Mouse (Mus musculus): ENCODE data around the gene Gm2564. TPM values are rescaled to one million over a fixed set of nuclear protein-coding genes. Genes with fewer than 3 reads are reported as not detected.
"Not testable (repeated sequence)": the region's sequence is repeated elsewhere in the genome, so short reads cannot be mapped to it uniquely, and the experiment has no call there.

Gm2564 gene
- 0.66 and 1.4 TPM in 2 replicates for polyA plus RNA-seq (2015; fragmentation: Nextera tagmentation; extraction: Ambion mirVana)

DNA sequence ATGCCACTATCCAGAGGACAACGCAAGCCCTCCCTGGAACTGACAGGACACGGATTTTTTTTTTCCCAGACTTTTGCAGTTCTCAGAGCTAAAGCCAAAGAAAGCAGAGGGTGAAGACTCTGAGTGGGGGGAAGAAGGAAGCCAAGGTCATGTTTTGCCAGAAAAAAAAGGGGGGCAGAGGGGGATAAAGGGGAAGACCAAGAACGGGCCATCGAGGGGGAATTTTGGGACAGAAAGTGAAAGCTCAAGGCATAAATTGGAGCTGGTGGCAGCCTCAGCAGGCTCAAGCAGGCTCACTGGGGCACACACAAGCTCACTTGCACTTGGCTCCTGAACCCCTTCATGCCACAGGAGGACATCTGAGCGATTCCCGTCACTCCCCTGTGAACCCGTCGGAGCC lies at the start of gene Gm2564:
Gene Gm2564, plus strand, starts transcription at position 301 of the 400 bp plus-strand sequence.
- H3K9ac ChIP-seq (ENCODE audit: low read depth, low read length); H3K4me2 ChIP-seq (replicated peaks; ENCODE audit: low read depth); H3K4me1 ChIP-seq (replicated peaks; ENCODE audit: control insufficient read depth, insufficient read depth, low read length); H3K36me3 ChIP-seq (ENCODE audit: control insufficient read depth, insufficient read depth); H3K27ac ChIP-seq (ENCODE audit: low read depth, low read length); H3K27me3 ChIP-seq (replicated peaks; ENCODE audit: control insufficient read depth, insufficient read depth, low read length); ATAC-seq; H3K4me3 ChIP-seq (ENCODE audit: low read depth, low read length); H3K9me3 ChIP-seq (ENCODE audit: control insufficient read depth): not testable (repeated sequence)
- WGBS, result no CpG with 5 or more reads among the region's 8 CpGs

- not testable (repeated sequence) for H3K27me3 ChIP-seq (replicated peaks; ENCODE audit: control insufficient read depth, insufficient read depth, low read length); H3K4me1 ChIP-seq (replicated peaks; ENCODE audit: control insufficient read depth, insufficient read depth, low read length); H3K9me3 ChIP-seq (ENCODE audit: control insufficient read depth); H3K36me3 ChIP-seq (ENCODE audit: control insufficient read depth, insufficient read depth); H3K4me2 ChIP-seq (replicated peaks; ENCODE audit: low read depth); H3K27ac ChIP-seq (ENCODE audit: low read depth, low read length); ATAC-seq; H3K9ac ChIP-seq (ENCODE audit: low read depth, low read length); H3K4me3 ChIP-seq (ENCODE audit: low read depth, low read length)
- no CpG with 5 or more reads among the region's 5 CpGs for WGBS
Measured at GRCm38 (mm10) chr4:42611895-42612294, 17.6 kb upstream of the Gm2564 start, which contains the start of gene Gm10591. TSS of gene Gm10591 (plus strand) at chr4:42612195.

DNA sequence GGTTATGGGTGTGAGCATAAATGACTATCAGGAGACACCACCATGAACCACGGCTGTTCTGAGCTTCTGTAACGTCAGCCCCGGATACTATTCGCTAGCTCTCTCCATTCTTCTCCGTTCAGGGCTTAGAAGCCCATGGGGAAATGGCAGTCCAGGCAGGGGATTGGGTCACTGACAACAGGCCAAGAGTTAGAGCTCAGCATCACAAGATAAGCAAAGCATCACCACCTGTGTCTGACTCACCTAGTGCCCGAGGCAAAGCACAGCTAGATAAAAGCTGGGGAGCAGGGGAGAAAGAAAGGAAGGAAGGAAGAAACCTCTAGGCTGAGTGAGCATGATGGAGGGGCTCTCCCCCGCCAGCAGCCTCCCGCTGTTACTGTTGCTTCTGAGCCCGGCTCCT lies 25.4 kb downstream of the Gm2564 start, which contains the start of gene Ccl27b:
Gene Ccl27b, plus strand, starts transcription at position 301 of the 400 bp plus-strand sequence.
- not testable (repeated sequence) for H3K36me3 ChIP-seq (ENCODE audit: control insufficient read depth, insufficient read depth); H3K9ac ChIP-seq (ENCODE audit: low read depth, low read length); H3K4me3 ChIP-seq (ENCODE audit: low read depth, low read length); H3K4me2 ChIP-seq (replicated peaks; ENCODE audit: low read depth); ATAC-seq; H3K9me3 ChIP-seq (ENCODE audit: control insufficient read depth); H3K27me3 ChIP-seq (replicated peaks; ENCODE audit: control insufficient read depth, insufficient read depth, low read length); H3K27ac ChIP-seq (ENCODE audit: low read depth, low read length); H3K4me1 ChIP-seq (replicated peaks; ENCODE audit: control insufficient read depth, insufficient read depth, low read length)
- WGBS, result no CpG with 5 or more reads among the region's 9 CpGs

DNA sequence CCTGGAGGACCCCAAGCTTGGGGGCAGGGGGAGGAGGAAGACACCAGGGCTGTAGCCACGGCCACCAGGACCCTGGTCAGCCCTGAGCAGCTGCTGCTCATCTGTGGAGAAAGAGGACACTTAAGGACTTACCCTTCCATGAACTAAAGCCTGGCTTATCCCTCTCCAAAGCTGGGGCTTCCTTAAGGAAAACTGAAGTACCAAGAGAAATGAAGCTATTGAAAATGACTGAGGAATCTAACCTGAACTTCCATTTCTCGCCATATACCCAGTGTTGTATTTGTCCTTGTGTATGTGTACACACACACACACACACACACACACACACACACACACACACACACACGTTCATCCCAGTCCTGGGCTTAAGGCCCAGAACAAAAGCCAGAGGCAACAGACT lies 32.3 kb downstream of the Gm2564 start, which contains the start of gene Il11ra2:
Gene Il11ra2, minus strand, starts transcription at position 101 of the 400 bp plus-strand sequence.
- H3K9me3 ChIP-seq (ENCODE audit: control insufficient read depth); ATAC-seq; H3K27me3 ChIP-seq (replicated peaks; ENCODE audit: control insufficient read depth, insufficient read depth, low read length); H3K4me1 ChIP-seq (replicated peaks; ENCODE audit: control insufficient read depth, insufficient read depth, low read length); H3K36me3 ChIP-seq (ENCODE audit: control insufficient read depth, insufficient read depth); H3K4me3 ChIP-seq (ENCODE audit: low read depth, low read length); H3K9ac ChIP-seq (ENCODE audit: low read depth, low read length); H3K27ac ChIP-seq (ENCODE audit: low read depth, low read length); H3K4me2 ChIP-seq (replicated peaks; ENCODE audit: low read depth): not testable (repeated sequence)
- WGBS, result no CpG with 5 or more reads among the region's 3 CpGs

GRCm38 (mm10) chr4:42675415-42675814 lies 45.9 kb downstream of the Gm2564 start:
- not testable (repeated sequence) for H3K4me2 ChIP-seq (replicated peaks; ENCODE audit: low read depth); H3K36me3 ChIP-seq (ENCODE audit: control insufficient read depth, insufficient read depth); H3K9ac ChIP-seq (ENCODE audit: low read depth, low read length); H3K4me1 ChIP-seq (replicated peaks; ENCODE audit: control insufficient read depth, insufficient read depth, low read length); H3K27ac ChIP-seq (ENCODE audit: low read depth, low read length); H3K27me3 ChIP-seq (replicated peaks; ENCODE audit: control insufficient read depth, insufficient read depth, low read length); ATAC-seq; H3K4me3 ChIP-seq (ENCODE audit: low read depth, low read length); H3K9me3 ChIP-seq (ENCODE audit: control insufficient read depth)
- WGBS, result no CpG with 5 or more reads among the region's 4 CpGs

DNA sequence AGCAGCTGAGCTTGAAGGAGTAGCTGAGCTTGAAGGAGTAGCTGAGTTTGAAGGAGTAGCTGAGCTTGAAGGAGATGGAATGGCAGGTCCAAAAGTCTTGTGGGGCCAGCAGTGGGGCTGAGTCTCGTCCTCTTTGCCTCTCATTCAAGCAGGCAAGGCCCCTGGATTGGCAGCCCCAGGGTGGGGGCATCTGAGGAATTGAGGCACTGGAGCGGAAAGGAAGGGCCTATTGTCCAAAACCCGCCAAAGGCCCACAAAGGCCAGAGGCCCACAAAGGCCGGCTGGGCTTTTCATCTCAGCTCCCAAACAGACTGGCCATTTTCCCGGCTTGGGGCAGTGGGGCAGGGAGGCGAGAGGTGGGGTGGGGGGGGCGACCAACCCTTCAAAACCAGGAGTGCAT lies 49.8 kb downstream of the Gm2564 start:
- not testable (repeated sequence) for H3K9me3 ChIP-seq (ENCODE audit: control insufficient read depth); ATAC-seq; H3K4me1 ChIP-seq (replicated peaks; ENCODE audit: control insufficient read depth, insufficient read depth, low read length); H3K27me3 ChIP-seq (replicated peaks; ENCODE audit: control insufficient read depth, insufficient read depth, low read length); H3K27ac ChIP-seq (ENCODE audit: low read depth, low read length); H3K4me2 ChIP-seq (replicated peaks; ENCODE audit: low read depth); H3K4me3 ChIP-seq (ENCODE audit: low read depth, low read length); H3K36me3 ChIP-seq (ENCODE audit: control insufficient read depth, insufficient read depth); H3K9ac ChIP-seq (ENCODE audit: low read depth, low read length)
- WGBS, result no CpG with 5 or more reads among the region's 7 CpGs

DNA sequence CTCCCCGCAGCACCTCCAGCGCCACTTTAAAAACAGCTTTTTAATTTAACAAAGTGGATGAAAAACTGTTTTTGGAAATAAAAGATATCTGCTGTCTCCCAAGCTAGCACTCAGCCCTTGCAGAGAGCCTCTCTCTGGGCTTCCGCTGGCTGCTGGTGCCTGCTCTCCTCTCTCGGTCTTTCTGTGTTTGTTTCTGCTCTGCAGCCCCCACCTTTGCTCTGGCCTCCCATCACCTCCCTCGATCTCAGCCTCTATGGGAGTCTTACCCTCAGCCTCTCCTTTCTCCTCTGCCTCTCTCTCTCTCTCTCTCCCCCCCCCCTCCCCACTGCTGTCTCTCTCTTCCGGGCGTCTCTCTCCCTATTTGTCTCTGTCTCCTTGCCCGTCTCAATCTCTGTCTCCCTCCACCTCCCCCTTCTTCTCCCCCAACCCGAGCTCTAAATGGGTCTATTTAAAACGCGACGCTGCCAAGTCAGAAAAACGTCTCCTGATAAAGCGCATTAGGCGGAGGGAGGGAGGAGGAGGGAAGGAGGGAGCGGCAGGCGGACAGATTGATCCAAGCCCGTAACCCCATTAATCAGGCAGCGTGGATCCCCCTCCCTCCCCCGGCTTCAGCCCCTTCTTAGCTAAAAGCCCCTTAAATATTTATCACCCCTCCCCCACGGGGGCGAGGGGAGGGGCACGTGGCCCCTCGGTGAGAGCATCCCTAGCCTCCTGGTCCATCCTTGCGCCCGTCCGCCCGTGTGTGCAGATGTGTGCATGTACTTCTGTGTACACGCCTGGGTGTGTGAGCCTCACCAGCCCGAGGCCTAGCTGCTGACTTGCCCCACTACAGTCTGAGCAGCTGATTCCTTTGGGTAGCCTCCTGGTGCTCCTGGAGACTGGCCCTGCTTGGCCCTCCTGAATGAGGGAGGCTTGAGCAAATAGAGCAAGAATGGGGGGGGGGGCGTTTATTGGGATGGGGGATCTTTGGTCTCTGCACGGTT lies 51.1 kb downstream of the Gm2564 start:
- H3K4me1 ChIP-seq (replicated peaks; ENCODE audit: control insufficient read depth, insufficient read depth, low read length); H3K36me3 ChIP-seq (ENCODE audit: control insufficient read depth, insufficient read depth); H3K9me3 ChIP-seq (ENCODE audit: control insufficient read depth); ATAC-seq; H3K4me3 ChIP-seq (ENCODE audit: low read depth, low read length); H3K9ac ChIP-seq (ENCODE audit: low read depth, low read length); H3K4me2 ChIP-seq (replicated peaks; ENCODE audit: low read depth); H3K27ac ChIP-seq (ENCODE audit: low read depth, low read length); H3K27me3 ChIP-seq (replicated peaks; ENCODE audit: control insufficient read depth, insufficient read depth, low read length): not testable (repeated sequence)
- no CpG with 5 or more reads among the region's 32 CpGs for WGBS

Other genes starting within 250 kb of the Gm2564 start
- gene Gm21586, start 190.3 kb upstream of the Gm2564 start, polyA plus RNA-seq (2015; fragmentation: Nextera tagmentation; extraction: Ambion mirVana), result 0.66 TPM in 1 of 2 replicates, not detected in the other
- gene Gm2163, start 163.0 kb upstream of the Gm2564 start, polyA plus RNA-seq (2015; fragmentation: Nextera tagmentation; extraction: Ambion mirVana), result 0.07 TPM in 1 of 2 replicates, not detected in the other
- gene Fam205a2, start 101.5 kb upstream of the Gm2564 start, polyA plus RNA-seq (2015; fragmentation: Nextera tagmentation; extraction: Ambion mirVana), result 0.05 TPM in 1 of 2 replicates, not detected in the other
- gene Gm10591, start 17.5 kb upstream of the Gm2564 start, polyA plus RNA-seq (2015; fragmentation: Nextera tagmentation; extraction: Ambion mirVana), result 3.2 TPM in 1 of 2 replicates, not detected in the other
- not detected in 2 replicates for gene Ccl27b, start 25.5 kb downstream of the Gm2564 start, polyA plus RNA-seq (2015; fragmentation: Nextera tagmentation; extraction: Ambion mirVana)
- gene Il11ra2, start 32.2 kb downstream of the Gm2564 start, polyA plus RNA-seq (2015; fragmentation: Nextera tagmentation; extraction: Ambion mirVana), result 0.09 TPM in 1 of 2 replicates, not detected in the other
- gene 4930578G10Rik, start 105.8 kb downstream of the Gm2564 start, polyA plus RNA-seq (2015; fragmentation: Nextera tagmentation; extraction: Ambion mirVana), result not detected in 2 replicates
- gene Ccl19, start 126.9 kb downstream of the Gm2564 start, polyA plus RNA-seq (2015; fragmentation: Nextera tagmentation; extraction: Ambion mirVana), result 0.75 and 1.1 TPM in 2 replicates
- gene Ccl21a, start 144.3 kb downstream of the Gm2564 start, polyA plus RNA-seq (2015; fragmentation: Nextera tagmentation; extraction: Ambion mirVana), result 70.3 and 73.7 TPM in 2 replicates
- gene Fam205a1, start 224.2 kb downstream of the Gm2564 start, polyA plus RNA-seq (2015; fragmentation: Nextera tagmentation; extraction: Ambion mirVana), result not detected in 2 replicates
- 0.05 and 0.12 TPM in 2 replicates for gene Gm12394, start 227.1 kb downstream of the Gm2564 start, polyA plus RNA-seq (2015; fragmentation: Nextera tagmentation; extraction: Ambion mirVana)
- 0.16 TPM in 1 of 2 replicates, not detected in the other for gene Fam205c, start 244.5 kb downstream of the Gm2564 start, polyA plus RNA-seq (2015; fragmentation: Nextera tagmentation; extraction: Ambion mirVana)